Mouse (Mus musculus) left cerebral cortex, adult 2 months (tissue): ENCODE data around the gene Fryl. TPM values are rescaled to one million over a fixed set of nuclear protein-coding genes. Genes with fewer than 3 reads are reported as not detected.
A peak's percentile ranks its signal among the peaks of the same experiment; 100 is the strongest.

ENCODE experiments used
- DNase-seq, 2 experiments: peaks; one replicate each; pipeline ENCODE4 v3.0.0; 2021 to 2022; ENCODE audit warnings: low spot score in 2 of 2, mixed read lengths in 1 of 2; ENCODE audit errors: extremely low spot score in 1 of 2
- H3K27ac ChIP-seq: fragments of 200-600 bp; 2 replicates; pipeline ENCODE4 v1.8.1; 2022
- H3K4me3 ChIP-seq: fragments of 200-600 bp; 2 replicates; pipeline ENCODE4 v1.8.1; 2022
- CTCF ChIP-seq: fragments of 200-600 bp; IDR thresholded peaks from 2 replicates; pipeline ENCODE4 v1.8.1; 2022; ENCODE audit warnings: antibody characterized with exemption, mild to moderate bottlenecking, moderate library complexity
- intact Hi-C: fragments of 180-260 bp; cut with DNase I; formaldehyde crosslinking; loops from one replicate; pipeline ENCODE4 v1.15.1; 2025
- long read RNA-seq, 2 experiments: library from polyadenylated mRNA; stranded (forward); transcript quantifications; one replicate each; pipeline ENCODE4 v2.0.0; 2021; ENCODE audit warnings: borderline mapping rate in 2 of 2
- total RNA-seq, 2 experiments: library from RNA; stranded (reverse); gene quantifications; 2 replicates each; pipeline ENCODE4 v1.2.3; 2021

Fryl gene
- 10 to 100 TPM; 62.7 to 81.6 TPM for total RNA-seq
- long read RNA-seq, experiment 1, partial matches to known transcripts: 4 of 15 reads
- long read RNA-seq, experiment 1, other reads (novel, unspliced or antisense): 11 of 15 reads
- long read RNA-seq, experiment 2, partial matches to known transcripts: 12 of 26 reads
- long read RNA-seq, experiment 2, other reads (novel, unspliced or antisense): 14 of 26 reads

DNA sequence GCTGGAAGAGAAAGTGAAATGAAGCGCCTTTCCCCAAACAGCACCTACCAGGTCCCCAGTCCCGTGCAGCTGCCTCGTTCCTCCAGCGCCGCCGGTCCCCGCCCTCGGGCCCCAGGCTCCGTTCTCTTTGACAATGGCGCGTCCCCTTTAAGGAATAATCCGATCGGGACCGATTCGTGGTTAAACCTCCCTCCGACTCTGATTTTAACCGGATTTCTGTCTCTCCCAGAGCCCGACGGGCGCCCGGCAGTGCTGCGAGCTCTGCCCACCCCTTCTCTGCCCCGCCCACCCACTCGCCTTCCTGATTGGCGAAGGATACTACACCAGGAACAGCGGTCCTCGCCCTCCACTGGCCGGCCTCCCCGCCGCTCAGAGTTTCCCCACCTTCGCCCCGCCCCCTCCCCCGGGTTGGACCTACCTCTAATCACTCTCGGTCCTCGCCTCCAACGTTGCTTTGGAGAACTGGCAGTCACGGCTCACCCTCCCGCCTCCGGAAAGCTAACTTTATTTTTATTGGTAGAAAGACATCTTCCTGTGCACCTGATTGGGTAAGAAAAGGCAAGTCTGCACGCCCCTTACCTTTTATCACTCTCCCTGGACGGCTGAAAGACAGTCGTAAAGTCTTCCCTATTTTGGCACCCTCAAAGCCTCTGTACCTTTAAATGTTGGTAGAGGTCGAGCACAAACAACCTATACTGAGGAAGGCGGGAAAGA, at the start of gene Fryl:
TSS of gene Fryl (minus strand) at position 268 of the 714 bp plus-strand sequence.
- peak within 1 kb of the TSS; percentile 86 for H3K27ac ChIP-seq
- peak; percentile 84 to 93 for DNase-seq
- peak within 1 kb of the TSS; percentile 96 for H3K4me3 ChIP-seq
- intact Hi-C loops: loop anchor here (1.0 to 5.0 kb wide), 2 partner anchors 124 kb away; no protein-coding TSS in a partner anchor
- TF ChIP-seq CTCF: no peak

GRCm38 (mm10) chr5:73304507-73304906, 48.1 kb upstream of the Fryl start:
- Histone ChIP-seq H3K4me3 (no peak overlapping the region), H3K27ac (no peak overlapping the region)
- intact Hi-C loops: loop anchor here (10.0 kb wide), 1 partner anchor 330 kb away; the partner anchor contains the start of gene Gm10135
- no peak for TF ChIP-seq CTCF
- DNase-seq: no peak

DNA sequence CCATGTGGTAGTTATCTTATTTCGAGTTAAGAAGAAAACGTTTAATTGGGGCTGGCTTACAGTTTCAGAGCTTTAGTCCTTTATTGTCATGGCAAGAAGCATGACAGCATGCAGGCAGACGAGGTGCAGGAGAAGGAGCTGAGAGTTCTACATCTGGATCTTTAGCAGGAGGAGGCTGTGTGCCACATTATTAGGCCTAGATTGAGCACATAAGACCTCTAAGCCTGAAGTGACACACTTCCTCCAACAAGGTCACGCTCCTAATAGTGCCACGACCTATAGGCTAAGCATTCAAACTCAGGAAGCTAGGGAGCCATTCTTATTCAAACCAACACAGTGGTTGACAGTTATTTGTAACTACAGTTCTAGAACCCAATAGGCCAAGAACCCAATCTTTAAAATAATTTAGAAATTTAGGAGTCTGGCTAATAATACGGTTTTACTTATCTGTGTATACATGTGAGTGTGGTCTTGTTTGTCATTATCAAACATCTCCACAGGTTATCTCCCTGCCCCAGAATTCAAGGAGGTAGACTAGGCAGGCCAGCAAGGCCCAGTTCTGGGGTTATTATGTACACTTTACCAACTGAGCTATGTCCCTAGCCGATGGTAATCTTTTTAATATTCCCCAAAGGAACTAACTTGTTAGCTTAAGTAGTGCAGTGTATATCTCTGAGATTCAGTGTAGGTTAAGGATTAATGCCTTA, 45.3 kb upstream of the Fryl start:
- DNase-seq: no peak
- H3K27ac ChIP-seq: no peak overlapping the region
- intact Hi-C loops: loop anchor here (10.0 kb wide), 1 partner anchor 327 kb away; the partner anchor contains the start of gene Gm10135
- no peak for TF ChIP-seq CTCF
- no peak overlapping the region for H3K4me3 ChIP-seq

DNA sequence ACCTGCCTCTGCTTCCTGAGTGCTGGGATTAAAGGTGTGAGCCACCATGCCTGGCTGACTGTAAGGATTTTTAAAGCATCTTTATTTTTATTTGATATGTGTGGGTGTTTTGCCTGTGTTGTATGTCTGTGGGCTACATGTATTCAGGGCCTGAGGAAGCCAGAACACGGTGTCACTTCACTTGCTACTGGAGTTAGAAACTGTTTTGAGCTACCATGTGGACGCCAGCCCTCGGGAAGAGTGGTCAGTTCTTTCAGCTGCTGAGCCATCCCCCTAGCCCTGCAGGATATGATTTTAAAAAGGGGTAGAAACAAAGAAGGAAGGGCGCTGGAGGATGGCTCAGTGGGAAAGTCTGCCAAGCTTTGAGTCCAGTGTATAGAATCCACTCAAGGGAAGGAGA, 39.5 kb upstream of the Fryl start:
- no peak overlapping the region for H3K27ac ChIP-seq
- intact Hi-C loops: no loop called here
- DNase-seq: no peak
- TF ChIP-seq CTCF: no peak
- no peak overlapping the region for H3K4me3 ChIP-seq

- H3K4me3 ChIP-seq: peak overlapping the region; percentile 7; the same call in 1 of the 2 replicates
- intact Hi-C loops: no loop called here
- no peak for TF ChIP-seq CTCF
- H3K27ac ChIP-seq: no peak overlapping the region
- no peak for DNase-seq
Observed at GRCm38 (mm10) chr5:73295016-73295415, 38.6 kb upstream of the Fryl start.

DNA sequence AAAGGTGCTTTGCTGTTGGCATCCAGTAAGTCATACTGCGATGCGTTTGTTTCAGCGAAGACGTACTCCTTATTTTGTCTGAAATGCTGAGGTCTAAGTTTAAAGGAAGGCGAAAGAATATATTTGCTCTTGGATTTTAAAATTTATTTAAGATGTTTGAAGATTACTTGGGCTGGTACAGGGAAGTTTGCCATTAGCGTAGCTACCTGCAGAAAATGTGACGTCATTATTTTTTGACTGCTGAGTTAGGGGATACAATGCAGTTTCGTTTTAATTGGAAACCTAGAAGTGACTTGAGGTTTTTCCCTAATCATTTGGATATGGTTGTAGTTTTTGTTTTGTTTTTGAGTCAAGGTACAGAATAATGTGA, 37.0 kb upstream of the Fryl start:
- intact Hi-C loops: loop anchor here (2.0 kb wide), 2 partner anchors 39 to 159 kb away; no protein-coding TSS in a partner anchor

DNA sequence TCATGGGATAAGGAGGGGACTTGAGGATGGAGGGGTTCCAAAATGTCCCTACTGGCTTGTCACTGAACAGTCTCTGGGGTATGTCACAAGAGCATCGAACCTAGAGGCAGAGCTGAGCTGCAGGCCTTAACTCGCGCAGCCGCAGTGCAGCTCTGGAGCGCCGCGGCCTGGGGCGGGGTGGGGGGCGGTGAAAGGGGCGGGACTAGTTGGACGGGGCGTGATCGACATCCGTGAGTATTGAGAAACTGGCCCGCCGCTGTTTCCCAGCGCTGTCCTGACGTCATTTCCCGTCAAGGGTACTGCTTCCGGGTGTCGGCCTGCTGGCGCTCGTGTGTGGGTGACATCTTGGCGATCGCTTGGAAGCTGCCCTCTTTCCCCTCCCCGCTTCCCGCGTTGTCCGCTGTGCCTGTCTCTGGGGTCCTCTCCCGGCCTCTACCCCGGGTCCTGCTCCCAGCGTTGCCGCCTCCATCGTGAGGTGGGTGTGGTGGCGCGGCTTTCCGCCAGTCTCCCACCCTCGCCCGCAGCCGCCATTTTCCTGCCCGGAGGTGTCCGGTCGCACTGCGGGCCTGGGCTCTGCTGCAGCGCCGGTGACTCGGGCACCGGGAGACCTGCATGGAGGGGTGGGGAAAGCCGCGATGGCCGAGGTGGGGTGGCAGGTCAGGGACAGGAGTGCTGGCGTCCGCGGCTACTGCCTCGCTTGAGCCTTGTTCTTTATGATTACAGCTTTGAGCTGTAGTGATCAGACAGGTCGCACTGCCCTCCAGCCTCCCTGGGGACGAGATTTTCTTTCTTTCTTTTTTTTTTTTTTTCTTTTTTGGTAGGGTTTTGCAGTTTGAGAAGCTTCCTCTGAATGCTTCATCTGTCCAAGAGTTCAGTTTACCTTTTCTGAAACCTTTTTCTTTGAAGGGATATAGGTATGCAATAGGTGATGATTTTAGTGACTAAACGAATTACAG, 36.4 kb upstream of the Fryl start, which contains the start of gene Ociad1:
TSS of gene Ociad1 (plus strand) at position 283 of the 956 bp plus-strand sequence.
- Histone ChIP-seq H3K4me3 (peak within 1 kb of the TSS; percentile 98), H3K27ac (peak within 1 kb of the TSS; percentile 97)
- intact Hi-C loops: loop anchor here (2.0 kb wide), 2 partner anchors 38 to 158 kb away; no protein-coding TSS in a partner anchor
- peak; percentile 11 for TF ChIP-seq CTCF
- DNase-seq: peak; percentile 92 to 94

More for the DNA sequence above, 37.0 kb upstream of the Fryl start:
- Histone ChIP-seq H3K27ac (peak overlapping the region; percentile 97), H3K4me3 (peak overlapping the region; percentile 98)
- DNase-seq: no peak
- no peak for TF ChIP-seq CTCF

DNA sequence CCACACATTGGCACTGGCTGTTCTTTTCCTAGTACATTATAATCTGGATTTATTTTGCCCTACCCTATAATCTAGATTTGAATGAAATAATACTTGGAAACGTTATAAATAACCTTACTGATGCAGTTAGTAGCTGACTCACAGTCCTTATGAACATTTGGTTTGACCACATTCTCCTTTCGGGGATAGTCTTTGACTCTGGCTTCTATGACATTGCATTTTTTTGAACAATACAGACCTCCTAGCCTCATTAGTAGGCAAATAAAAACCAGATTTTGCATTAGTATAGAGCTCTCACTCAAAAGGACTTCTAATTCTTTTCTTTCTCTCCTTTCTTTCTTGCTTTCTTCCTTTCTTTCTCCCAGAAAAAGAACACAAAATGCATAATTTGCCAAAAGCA, 33.5 kb upstream of the Fryl start:
- intact Hi-C loops: no loop called here
- no peak for TF ChIP-seq CTCF
- DNase-seq: no peak
- Histone ChIP-seq H3K4me3 (no peak overlapping the region), H3K27ac (no peak overlapping the region)

GRCm38 (mm10) chr5:73286603-73287002, 30.2 kb upstream of the Fryl start:
- no peak for TF ChIP-seq CTCF
- intact Hi-C loops: no loop called here
- H3K4me3 ChIP-seq: no peak overlapping the region
- DNase-seq: no peak
- no peak overlapping the region for H3K27ac ChIP-seq

DNA sequence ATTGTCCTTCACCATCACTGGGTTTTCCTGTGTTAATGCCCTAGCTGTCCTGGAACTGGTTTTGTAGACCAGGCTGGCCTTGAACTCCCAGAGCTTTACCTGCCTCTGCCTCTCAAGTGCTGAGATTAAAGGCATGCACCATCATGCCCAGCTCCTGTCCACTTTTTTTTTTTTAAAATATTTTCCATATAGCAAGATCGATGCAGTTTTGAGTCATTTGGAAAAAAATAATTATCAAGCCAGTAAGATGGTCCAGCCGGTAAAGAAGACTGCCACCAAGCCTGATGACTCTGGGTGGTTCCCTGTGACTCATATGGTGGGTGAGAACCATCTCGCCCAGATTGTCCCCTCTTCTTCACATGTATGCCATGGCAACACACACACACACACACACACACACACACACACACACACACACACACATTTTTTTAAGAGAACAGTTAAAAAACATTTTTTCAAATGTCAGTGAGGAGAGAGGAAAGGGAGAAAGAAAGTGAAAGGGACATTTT, 29.1 kb upstream of the Fryl start:
- intact Hi-C loops: no loop called here
- H3K27ac ChIP-seq: no peak overlapping the region
- DNase-seq: no peak
- H3K4me3 ChIP-seq: no peak overlapping the region
- no peak for TF ChIP-seq CTCF

DNA sequence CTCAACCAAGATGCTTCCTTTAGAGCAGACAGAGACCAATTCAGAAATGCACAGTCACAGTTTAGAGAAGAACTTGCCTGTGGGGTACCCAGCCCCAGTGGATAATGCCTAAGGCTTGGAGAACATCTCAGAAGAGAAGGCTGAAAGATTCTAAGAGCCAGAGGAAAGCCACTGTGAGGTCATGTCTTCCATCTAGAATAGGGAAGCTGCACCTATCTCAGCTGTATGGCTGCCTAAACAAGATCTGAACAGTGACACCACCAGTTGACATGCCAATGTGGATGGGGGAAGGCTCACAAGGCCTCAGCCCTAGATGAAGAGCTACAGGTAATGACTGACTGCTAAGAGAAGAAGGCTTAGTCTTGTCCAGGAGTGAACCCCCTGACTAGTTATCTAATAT, 27.6 kb upstream of the Fryl start:
- Histone ChIP-seq H3K27ac (no peak overlapping the region), H3K4me3 (no peak overlapping the region)
- intact Hi-C loops: no loop called here
- TF ChIP-seq CTCF: no peak
- DNase-seq: no peak
